Mouse (Mus musculus) T-cell, adult 2 months (primary cell): ENCODE results near the gene Trappc2l.

Source experiments
- DNase-seq: peaks from one replicate; pipeline ENCODE4 v3.0.0; 2022; ENCODE audit warnings: low spot score

The Trappc2l gene

DNA sequence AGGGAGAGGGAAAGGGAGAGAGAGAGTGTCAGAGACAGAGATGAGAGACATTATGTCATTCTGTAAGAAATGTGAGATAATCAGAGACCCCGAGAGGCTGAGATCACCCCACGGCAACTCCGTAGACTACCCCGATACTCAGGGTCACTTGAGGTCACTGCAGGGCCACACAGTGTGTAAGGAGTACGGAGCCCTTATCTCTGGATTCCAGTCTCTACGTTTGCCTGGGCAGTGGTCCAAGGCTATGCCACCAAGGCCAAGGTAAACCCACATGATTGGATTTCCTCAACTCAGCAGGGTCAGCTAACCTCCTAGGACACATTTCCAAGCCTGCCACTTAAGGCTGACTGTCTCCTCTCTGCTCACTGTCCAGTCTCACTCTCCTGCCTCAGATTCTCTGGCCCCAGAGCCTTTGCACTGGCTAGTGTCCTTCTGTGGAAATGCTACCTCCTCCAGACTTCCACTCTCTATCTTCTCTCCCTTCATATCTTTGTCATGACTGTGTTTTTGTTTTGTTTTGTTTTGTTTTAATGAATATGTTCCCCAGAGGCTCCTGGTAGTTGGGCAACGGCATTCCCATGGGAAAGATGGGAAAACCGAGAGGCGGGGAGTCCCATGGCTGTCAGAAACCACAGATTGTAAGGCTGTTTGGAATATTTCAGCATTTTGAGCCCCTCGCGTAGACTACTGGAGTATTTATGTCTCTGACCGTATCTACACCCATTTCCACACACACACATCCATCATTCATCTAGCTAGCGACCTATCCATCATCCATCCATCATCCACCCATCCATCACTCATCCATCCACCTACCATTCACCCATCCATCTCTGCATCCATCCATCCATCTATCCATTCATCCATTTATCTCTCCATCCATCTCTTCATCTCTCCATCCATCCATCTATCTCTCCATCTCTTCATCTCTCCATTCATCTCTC lies 44.9 kb downstream of the Trappc2l start:
- DNase-seq, result no peak

DNA sequence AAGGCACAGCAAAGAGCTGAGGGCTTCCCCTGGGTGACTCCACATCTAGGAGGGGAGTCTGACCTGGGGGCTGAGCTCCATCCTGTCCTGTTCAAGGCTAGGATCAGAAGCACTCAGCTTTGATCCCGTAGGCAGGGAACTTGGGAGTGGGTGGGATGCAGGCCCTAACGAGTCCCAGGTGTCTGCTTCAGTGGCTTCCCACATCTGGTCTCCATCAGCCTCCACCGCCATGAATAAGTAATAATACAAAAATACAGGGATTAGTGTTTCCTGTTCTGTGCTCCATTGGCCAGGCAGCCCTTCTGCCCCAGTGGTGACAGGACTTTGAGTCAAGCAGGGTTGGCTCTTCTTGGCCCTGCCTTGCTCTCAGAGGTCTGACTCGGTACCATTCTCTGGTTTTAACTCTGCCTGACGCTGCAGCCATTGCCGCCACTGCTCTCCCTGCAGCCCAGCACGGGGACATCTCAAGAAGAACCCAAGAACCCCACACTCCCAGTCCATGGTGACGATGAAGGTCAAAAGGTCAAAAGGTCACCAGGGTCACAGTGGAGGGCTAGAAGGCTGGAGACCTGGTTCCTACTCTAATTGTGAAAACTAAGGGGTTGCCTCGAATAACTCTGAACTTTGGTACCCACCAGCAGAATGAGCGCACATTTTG lies 46.8 kb downstream of the Trappc2l start:
- no peak for DNase-seq

DNA sequence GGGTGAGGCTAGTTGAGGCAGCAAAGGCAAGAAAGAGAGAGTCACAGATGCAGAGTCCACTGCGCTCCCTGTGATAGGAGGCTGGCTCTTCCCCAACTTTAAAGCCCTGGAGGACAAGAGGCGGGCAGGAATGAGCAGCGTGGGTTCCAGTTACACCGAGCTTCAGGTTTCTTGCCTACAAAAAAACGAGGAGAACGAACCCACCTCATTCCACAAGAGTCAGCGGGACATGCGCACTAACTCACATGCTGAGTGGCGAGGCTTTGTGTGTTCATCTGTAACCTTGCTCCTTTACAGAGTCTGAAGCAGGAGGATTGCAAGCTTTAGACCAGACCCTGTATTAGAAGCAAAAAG lies 47.3 kb downstream of the Trappc2l start:
- DNase-seq, result no peak

DNA sequence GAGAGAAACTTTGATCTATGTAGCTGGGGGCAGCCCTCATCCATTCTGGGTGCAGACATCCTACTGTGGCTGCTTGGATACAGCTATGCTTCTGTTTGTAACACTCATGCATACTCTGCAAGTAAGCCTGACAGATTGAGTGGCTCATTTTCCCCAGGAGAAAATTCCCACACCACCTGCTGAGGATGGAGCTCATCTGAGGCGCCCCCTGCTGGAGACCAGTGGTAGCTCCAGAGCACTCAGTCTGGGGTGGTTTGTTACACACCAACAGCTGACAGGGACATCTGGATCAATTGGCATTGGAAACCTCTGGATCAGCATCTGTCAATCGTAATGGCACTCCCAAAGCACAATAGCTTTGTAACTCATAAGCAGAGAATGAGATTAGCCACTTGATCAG lies 48.6 kb downstream of the Trappc2l start:
- peak; percentile 21 for DNase-seq

DNA sequence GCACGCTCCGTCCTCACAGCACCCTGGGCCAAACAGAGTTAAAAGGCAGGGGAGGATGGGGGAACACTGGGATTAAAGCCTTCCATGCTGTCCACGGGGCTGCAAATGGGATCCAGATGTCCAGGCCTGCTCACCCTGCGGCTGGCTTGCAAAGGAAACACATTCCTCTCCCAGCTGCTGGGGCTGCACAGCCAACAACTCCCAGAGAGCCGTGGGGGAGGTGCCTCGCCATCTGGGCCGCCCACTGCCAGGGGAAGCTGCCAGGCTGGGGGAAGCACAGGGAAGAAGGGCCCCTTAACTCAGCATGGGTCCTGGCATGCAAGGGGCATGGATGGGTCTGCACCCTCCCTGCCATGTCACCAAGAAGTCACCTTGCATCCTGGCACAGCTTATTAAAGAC lies 49.7 kb downstream of the Trappc2l start:
- DNase-seq, result no peak

DNA sequence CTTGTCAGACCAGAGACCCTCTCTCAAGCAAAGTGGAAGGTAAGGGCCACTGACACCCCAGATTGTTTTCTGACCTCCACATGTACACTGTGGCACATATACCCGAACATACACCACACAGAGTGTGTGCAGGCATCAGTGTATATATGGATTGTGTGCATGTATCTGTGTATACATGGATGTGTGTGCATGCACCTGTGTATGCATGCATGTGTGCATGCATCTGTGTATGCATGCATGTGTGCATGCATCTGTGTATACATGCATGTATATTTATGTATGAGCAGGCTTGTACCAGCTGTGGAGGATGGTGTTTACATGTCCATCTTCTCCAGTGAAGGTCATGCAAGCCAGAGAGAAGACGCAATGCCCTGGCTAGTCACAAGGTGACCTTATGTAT lies 50.5 kb downstream of the Trappc2l start:
- no peak for DNase-seq

DNA sequence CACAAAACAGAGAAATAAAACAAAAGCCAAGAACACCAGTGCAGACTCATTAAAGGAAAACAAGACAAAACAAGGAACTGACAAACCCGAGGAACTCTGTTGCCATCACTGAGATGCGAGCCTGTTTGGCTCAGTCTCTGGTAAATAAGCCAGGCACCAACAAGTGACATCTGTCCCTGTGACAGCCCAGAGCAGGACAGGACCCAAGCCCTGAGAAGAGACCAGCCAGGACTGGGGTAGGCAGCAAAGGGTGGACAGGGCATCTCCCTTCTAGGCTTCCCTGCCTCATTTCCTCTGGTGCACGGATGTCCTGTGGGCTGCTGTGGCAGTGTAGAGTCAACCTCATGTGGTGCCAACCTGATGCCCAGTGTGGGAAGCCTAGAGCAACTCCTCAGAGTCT lies 51.7 kb downstream of the Trappc2l start:
- no peak for DNase-seq

DNA sequence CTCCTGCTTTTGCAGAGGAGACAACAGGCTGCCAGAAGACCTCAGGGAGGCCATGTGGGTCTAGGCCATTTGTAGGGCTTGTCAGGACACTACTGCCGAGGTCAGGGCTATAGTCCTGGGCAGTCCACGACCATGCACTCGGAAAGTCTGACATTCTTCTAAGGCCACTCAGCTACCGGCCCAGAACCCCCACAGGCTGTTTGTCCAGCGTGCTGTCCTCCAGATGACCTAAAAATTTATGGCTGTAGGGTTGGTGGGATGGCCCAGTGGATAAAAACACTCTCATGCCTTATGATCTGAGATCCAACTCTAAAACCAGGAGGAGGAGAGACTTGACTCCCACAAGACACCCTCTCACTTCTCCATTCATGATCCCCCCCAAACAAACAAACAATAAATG lies 52.2 kb downstream of the Trappc2l start:
- DNase-seq, result no peak

DNA sequence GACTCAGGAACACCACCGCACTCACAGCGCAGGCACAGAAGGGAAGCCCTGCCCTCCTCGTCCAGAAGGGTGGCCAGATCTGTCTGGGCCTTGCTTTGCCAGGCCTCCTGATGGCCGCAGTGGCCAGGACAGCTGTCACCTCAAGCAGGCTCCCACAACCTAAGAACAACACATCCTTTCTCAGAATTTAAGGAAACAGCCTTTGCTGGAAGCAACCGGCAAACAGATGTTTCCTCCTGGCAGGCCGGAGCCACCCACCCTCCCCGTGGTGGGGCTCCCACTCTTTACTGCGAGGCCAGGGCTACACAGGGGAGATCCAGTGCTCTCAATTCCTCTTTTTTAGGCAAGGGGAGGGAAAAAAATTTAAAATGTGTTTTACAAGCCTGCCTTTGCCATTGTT lies 53.8 kb downstream of the Trappc2l start:
- DNase-seq, result no peak

DNA sequence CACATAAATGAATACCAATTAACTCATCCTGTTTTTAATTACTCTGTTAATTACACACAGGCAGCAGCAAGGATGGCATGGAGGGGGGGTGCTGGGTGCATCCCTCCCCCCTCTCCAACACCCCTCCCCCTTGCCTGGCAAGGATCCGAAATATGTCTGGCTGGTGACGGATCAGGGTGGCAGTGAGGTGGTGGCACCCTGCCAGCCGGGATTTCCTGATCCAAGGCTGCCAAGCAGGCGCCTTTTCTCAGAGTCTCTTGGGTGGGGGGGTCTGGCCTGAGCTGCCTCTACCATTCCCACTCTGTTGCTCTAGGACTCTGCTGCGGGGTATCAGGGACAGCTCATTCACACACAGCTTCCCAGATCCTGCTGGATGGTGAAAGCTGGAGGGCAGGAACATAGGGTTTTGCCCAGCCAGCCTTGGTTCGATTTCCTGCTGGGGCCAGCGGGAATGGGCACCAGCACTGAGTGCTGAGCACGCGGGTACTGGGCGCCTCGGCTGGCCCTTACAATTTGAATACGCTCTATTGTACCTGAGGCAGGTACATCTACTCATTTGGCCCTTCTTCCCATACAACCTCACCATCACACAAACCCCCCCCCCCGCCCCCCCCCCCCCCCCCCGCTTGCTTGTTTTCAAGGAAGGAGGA lies 54.4 kb downstream of the Trappc2l start:
- DNase-seq, result no peak
